Mouse (Mus musculus): Measurements from ENCODE around the gene Abce1. TPM values are rescaled to one million over a fixed set of nuclear protein-coding genes. Genes with fewer than 3 reads are reported as not detected.
"Not testable (repeated sequence)": the region's sequence is repeated elsewhere in the genome, so short reads cannot be mapped to it uniquely, and the experiment has no call there.

Abce1 gene
- polyA plus RNA-seq, 1 experiment from 2014 or later, result 84.5 TPM

DNA sequence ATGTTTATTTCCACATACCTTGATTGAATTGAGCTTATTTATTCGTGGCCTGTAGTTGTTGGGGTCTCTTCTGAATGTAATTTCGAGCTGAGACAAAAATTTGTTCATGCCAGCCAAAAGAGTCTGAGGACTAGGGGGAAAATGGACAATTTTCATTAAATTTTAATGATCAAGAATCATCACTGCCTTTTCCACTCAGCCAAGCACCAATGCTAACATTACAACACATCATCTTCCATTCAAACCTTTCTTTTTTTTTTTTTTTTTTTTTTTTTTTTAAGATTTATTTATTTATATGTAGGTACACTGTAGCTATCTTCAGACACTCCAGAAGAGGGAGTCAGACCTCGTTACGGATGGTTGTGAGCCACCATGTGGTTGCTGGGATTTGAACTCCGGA lies 25.6 kb downstream of the Abce1 start:
- not testable (repeated sequence) for H3K4me2 ChIP-seq; H3K27ac ChIP-seq; ATAC-seq; H3K9ac ChIP-seq; H3K4me3 ChIP-seq; H3K4me1 ChIP-seq; H3K27me3 ChIP-seq; H3K9me3 ChIP-seq (replicated peaks)
- H3K36me3 ChIP-seq (ENCODE audit: poor library complexity, severe bottlenecking), result peaks cover 88% of the 10 kb centered on the region
- WGBS, result 92% methylated on average over 5 of the region's 5 CpGs

GRCm38 (mm10) chr8:79680965-79681364 lies 30.6 kb downstream of the Abce1 start:
- Histone ChIP-seq H3K27me3 (no peaks in the 10 kb centered on the region), H3K9ac (peak overlapping the region; percentile 54), H3K4me2 (peak overlapping the region; percentile 56), H3K4me1 (peaks cover 6% of the 10 kb centered on the region; the same call in 1 of the 2 replicates), H3K36me3 (ENCODE audit: poor library complexity, severe bottlenecking) (peaks cover 43% of the 10 kb centered on the region), H3K27ac (no peak overlapping the region), H3K4me3 (peak overlapping the region; percentile 23), H3K9me3 (replicated peaks) (no peaks in the 10 kb centered on the region)
- no peak for ATAC-seq
- 39% methylated on average over 2 of the region's 2 CpGs for WGBS

- Histone ChIP-seq H3K4me1 (peaks cover 6% of the 10 kb centered on the region; the same call in 1 of the 2 replicates), H3K4me2 (peak overlapping the region; percentile 56), H3K27ac (no peak overlapping the region), H3K9ac (peak overlapping the region; percentile 54), H3K4me3 (peak overlapping the region; percentile 23), H3K27me3 (no peaks in the 10 kb centered on the region), H3K9me3 (replicated peaks) (no peaks in the 10 kb centered on the region), H3K36me3 (ENCODE audit: poor library complexity, severe bottlenecking) (peaks cover 39% of the 10 kb centered on the region)
- WGBS, result 10% methylated on average over 34 of the region's 34 CpGs
- peak; percentile 52; the same call in 1 of the 2 replicates for ATAC-seq
These were observed 31.0 kb downstream of the Abce1 start for GRCm38 (mm10) chr8:79680555-79680954.

GRCm38 (mm10) chr8:79680083-79680482 lies 31.5 kb downstream of the Abce1 start:
- ATAC-seq; H3K4me1 ChIP-seq; H3K9ac ChIP-seq; H3K9me3 ChIP-seq (replicated peaks); H3K27me3 ChIP-seq; H3K4me3 ChIP-seq; H3K27ac ChIP-seq: not testable (repeated sequence)
- WGBS, result 52% methylated on average over 10 of the region's 10 CpGs
- H3K4me2 ChIP-seq, result peak overlapping the region; percentile 56
- H3K36me3 ChIP-seq (ENCODE audit: poor library complexity, severe bottlenecking), result peaks cover 38% of the 10 kb centered on the region

DNA sequence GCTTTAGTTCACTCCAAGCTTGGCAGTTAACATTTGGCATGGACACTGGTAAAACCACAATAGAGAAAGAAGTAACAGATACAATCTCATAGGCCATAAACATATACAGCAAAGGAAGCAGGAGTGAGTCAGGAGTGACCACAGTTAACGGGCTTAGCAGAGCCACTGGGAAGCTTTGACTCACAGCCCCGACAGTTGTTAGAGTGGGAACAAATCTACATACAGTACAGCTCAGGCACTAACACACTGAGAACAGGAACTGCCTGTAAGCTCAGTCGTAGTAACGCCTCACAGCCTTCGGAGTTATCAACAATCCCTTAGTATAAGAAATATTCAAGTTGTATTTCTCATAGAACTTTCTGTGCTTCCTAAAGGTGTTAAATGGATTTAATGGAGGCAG lies 32.5 kb downstream of the Abce1 start:
- 76% methylated on average over 5 of the region's 5 CpGs for WGBS
- no peak for ATAC-seq
- no peaks in the 10 kb centered on the region for H3K27me3 ChIP-seq
- peaks cover 6% of the 10 kb centered on the region; the same call in 1 of the 2 replicates for H3K4me1 ChIP-seq
- no peak overlapping the region for H3K4me2 ChIP-seq
- H3K4me3 ChIP-seq, result no peak overlapping the region
- H3K36me3 ChIP-seq (ENCODE audit: poor library complexity, severe bottlenecking), result peaks cover 35% of the 10 kb centered on the region
- no peak overlapping the region for H3K27ac ChIP-seq
- no peaks in the 10 kb centered on the region for H3K9me3 ChIP-seq (replicated peaks)
- no peak overlapping the region for H3K9ac ChIP-seq

DNA sequence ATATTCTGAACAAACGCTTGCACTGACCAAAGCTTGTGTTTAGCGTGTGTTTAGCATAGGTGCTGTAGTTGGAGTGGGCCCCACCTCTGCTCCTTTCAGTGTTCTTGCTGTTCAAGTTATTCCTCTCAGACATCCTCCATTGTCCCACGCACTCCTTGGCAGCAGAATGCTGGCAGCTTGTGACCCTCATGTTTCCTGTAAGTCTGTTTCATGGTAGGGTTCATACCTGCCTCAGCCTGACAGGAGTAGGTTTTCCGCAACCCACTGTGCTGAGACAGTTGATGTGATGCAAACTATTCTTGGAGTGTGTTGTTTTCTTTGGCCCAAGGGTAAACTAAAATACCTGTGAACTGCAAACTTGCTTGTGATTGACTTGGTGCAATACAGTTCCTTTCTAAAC lies 35.1 kb downstream of the Abce1 start:
- H3K4me3 ChIP-seq, result no peak overlapping the region
- no peak overlapping the region for H3K9ac ChIP-seq
- H3K4me2 ChIP-seq, result no peak overlapping the region
- no peak for ATAC-seq
- no peaks in the 10 kb centered on the region for H3K27me3 ChIP-seq
- H3K9me3 ChIP-seq (replicated peaks), result no peaks in the 10 kb centered on the region
- H3K4me1 ChIP-seq, result peaks cover 6% of the 10 kb centered on the region; the same call in 1 of the 2 replicates
- H3K36me3 ChIP-seq (ENCODE audit: poor library complexity, severe bottlenecking), result peaks cover 36% of the 10 kb centered on the region
- H3K27ac ChIP-seq, result no peak overlapping the region
- 89% methylated on average over 4 of the region's 4 CpGs for WGBS

- H3K4me3 ChIP-seq; ATAC-seq; H3K4me1 ChIP-seq; H3K27ac ChIP-seq; H3K27me3 ChIP-seq; H3K4me2 ChIP-seq; H3K9ac ChIP-seq; H3K9me3 ChIP-seq (replicated peaks): not testable (repeated sequence)
- 90% methylated on average over 4 of the region's 4 CpGs for WGBS
- H3K36me3 ChIP-seq (ENCODE audit: poor library complexity, severe bottlenecking), result peaks cover 72% of the 10 kb centered on the region
These were observed 52.8 kb downstream of the Abce1 start for GRCm38 (mm10) chr8:79658715-79659114.

- Histone ChIP-seq H3K4me2 (no peak overlapping the region), H3K9me3 (replicated peaks) (no peaks in the 10 kb centered on the region), H3K4me3 (no peak overlapping the region), H3K4me1 (no peaks in the 10 kb centered on the region), H3K27me3 (no peaks in the 10 kb centered on the region), H3K27ac (no peak overlapping the region), H3K9ac (no peak overlapping the region), H3K36me3 (ENCODE audit: poor library complexity, severe bottlenecking) (peaks cover 61% of the 10 kb centered on the region)
- ATAC-seq, result no peak
- WGBS, result 91% methylated on average over 4 of the region's 4 CpGs
These were observed 57.8 kb downstream of the Abce1 start for GRCm38 (mm10) chr8:79653736-79654135.

- ATAC-seq, result no peak
- H3K9me3 ChIP-seq (replicated peaks), result no peaks in the 10 kb centered on the region
- H3K36me3 ChIP-seq (ENCODE audit: poor library complexity, severe bottlenecking), result peaks cover 65% of the 10 kb centered on the region
- 80% methylated on average over 1 of the region's 1 CpGs for WGBS
- H3K4me2 ChIP-seq, result no peak overlapping the region
- H3K9ac ChIP-seq, result no peak overlapping the region
- H3K4me1 ChIP-seq, result no peaks in the 10 kb centered on the region
- no peaks in the 10 kb centered on the region for H3K27me3 ChIP-seq
- no peak overlapping the region for H3K27ac ChIP-seq
- no peak overlapping the region for H3K4me3 ChIP-seq
These were observed 61.3 kb downstream of the Abce1 start for GRCm38 (mm10) chr8:79650158-79650814.

DNA sequence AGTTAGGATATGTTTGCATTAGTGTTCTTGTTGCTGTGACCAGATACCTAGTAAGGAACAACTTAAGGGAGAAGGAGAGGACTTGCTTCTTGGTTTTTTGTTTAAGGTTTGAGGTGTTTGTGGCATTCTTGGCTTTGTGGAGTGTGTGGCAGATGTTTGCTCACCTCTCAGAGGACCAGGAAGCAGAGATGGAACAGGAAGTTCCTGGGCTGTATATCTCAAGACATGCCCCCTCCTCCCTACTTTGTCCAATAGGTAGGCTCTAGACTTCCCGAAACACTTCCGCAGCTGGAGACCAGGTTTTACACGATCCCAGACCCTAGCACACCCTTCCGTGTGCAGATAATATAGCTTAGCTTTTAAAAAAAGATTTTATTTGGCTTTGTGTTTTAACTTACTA lies 62.0 kb downstream of the Abce1 start:
- Histone ChIP-seq H3K9me3 (replicated peaks) (no peaks in the 10 kb centered on the region), H3K4me3 (no peak overlapping the region), H3K27ac (no peak overlapping the region), H3K36me3 (ENCODE audit: poor library complexity, severe bottlenecking) (peaks cover 62% of the 10 kb centered on the region), H3K9ac (no peak overlapping the region), H3K4me2 (no peak overlapping the region), H3K27me3 (no peaks in the 10 kb centered on the region), H3K4me1 (no peaks in the 10 kb centered on the region)
- WGBS, result 97% methylated on average over 4 of the region's 4 CpGs
- ATAC-seq, result no peak

GRCm38 (mm10) chr8:79641119-79641518 lies 70.4 kb downstream of the Abce1 start:
- peak overlapping the region; percentile 56; the same call in 1 of the 2 replicates for H3K9ac ChIP-seq
- peaks cover 19% of the 10 kb centered on the region for H3K36me3 ChIP-seq (ENCODE audit: poor library complexity, severe bottlenecking)
- no peaks in the 10 kb centered on the region for H3K27me3 ChIP-seq
- 45% methylated on average over 1 of the region's 1 CpGs for WGBS
- H3K4me2 ChIP-seq, result peak overlapping the region; percentile 67
- H3K4me1 ChIP-seq, result peaks cover 32% of the 10 kb centered on the region
- H3K27ac ChIP-seq, result no peak overlapping the region
- ATAC-seq, result no peak
- H3K9me3 ChIP-seq (replicated peaks), result no peaks in the 10 kb centered on the region
- peak overlapping the region; percentile 94 for H3K4me3 ChIP-seq

- ATAC-seq, result peak; percentile 57
- no peaks in the 10 kb centered on the region for H3K27me3 ChIP-seq
These were observed 71.7 kb downstream of the Abce1 start, which contains the start of gene Otud4 for GRCm38 (mm10) chr8:79639586-79640451. TSS of gene Otud4 (plus strand) at chr8:79639618.

More at GRCm38 (mm10) chr8:79639586-79640451, 71.7 kb downstream of the Abce1 start, which contains the start of gene Otud4:
- H3K9me3 ChIP-seq (replicated peaks), result no peaks in the 10 kb centered on the region
- peak within 1 kb of the TSS; percentile 98 for H3K27ac ChIP-seq
- WGBS, result under 1% methylated on average over 86 of the region's 103 CpGs
- H3K4me2 ChIP-seq, result peak within 1 kb of the TSS; percentile 67
- peaks cover 32% of the 10 kb centered on the region for H3K4me1 ChIP-seq
- peak within 1 kb of the TSS; percentile 88 for H3K9ac ChIP-seq
- peak within 1 kb of the TSS; percentile 94 for H3K4me3 ChIP-seq
- H3K36me3 ChIP-seq (ENCODE audit: poor library complexity, severe bottlenecking), result peaks cover 8% of the 10 kb centered on the region

All from forebrain, embryonic 13.5 days (tissue).